Mouse (Mus musculus) cerebellum, adult 18-20 months (tissue): ENCODE results near the gene Cep152.

Experiments
- DNase-seq, 2 experiments: peaks; one replicate each; pipeline ENCODE4 v3.0.0; 2021

Cep152 gene

DNA sequence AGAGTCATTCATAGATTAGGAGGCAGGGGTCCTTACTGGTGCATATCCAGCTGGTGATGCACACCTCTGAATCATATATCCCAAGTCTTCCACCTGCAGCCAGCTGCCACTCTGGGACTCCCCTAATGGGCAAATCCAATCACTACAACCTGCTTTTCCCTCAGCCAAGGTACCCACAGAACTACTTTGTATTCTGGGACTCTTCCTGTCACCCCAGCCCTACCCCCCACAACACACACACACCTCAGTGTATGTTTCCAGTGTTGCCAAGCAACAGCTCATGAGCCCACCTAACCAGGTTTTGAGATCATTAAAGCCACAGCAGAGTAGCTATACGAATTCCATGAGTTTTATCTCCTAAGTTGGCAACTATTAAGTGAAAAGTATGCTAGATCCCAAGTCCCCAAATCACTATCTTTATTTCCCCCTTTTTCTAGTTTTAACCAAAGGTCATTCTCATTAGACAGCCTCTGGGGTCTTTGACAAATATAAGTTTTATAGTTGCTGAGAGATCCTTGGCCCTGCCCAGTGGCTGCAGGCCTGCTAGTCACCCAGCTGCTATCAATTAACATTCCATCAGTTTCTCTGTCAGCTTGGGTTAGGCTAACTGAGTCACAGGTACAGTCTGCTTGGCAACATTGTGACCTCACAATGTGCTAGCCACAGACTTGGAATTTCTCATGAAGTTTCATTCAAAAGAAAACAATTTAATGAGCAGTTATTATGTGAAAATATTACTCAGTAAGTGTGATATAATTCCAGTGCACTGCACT is 75.9 kb downstream of the Cep152 start:
- no peak for DNase-seq

- DNase-seq, result no peak
Observed at GRCm38 (mm10) chr2:125544986-125545385, 79.9 kb downstream of the Cep152 start.

GRCm38 (mm10) chr2:125543646-125544045 is 81.3 kb downstream of the Cep152 start:
- no peak for DNase-seq

DNA sequence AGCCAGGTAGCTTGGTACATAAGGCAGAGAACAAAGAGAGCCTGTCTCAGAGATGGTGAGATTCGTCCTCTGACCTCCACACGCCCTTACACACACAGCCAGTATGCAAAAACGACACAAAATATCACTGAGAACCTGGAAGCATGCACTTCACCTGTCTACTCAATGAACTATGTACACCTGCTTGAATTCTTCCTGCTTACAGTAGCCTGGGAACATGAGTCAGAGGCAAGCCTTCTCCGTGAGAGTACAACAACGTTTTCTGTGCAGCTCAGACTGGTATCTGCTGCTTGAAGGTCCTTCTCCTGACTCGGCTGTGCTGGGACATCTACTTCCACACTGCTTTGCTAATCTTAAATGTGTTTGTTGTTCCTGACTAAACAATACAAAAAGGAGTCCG is 83.5 kb downstream of the Cep152 start:
- DNase-seq, result no peak

DNA sequence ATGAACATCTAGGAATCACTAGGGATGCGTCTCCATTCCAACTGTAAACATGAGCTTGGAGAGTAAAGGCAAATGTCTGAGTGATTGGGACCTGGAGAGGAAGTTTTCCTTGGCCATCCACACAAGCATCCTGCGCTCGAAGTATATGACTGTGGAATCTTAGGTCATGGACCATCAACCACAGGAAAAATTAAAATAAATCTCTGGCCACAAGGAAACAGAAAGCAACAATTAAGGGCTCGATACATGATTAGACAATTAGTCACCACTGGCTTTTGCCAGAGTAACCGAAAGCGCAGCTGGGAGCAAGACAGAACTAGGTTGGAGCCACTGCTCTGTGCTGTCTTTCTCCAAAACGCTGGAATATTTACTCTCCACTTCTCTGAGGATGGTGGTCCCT is 84.3 kb downstream of the Cep152 start:
- DNase-seq, result no peak

GRCm38 (mm10) chr2:125539640-125540039 is 85.3 kb downstream of the Cep152 start:
- no peak for DNase-seq

DNA sequence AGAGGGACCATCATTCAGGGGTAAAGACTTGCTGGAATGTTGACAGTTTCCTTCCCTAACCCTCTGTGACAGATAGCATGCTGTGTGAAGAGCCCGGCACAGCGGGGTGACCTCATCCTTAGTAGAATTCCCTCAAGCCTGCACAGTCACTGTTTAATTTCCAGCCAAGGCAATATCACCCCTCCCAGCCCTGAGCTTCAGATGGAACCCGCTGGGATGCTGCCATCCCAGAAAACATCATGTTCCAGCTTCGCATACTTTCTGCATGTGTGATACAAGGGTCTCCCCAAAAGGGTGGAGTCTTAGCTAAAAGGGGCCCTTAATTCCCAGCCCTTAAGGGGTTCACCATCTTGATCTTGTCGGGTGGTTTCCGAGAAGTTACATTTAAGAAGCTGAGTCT is 94.2 kb downstream of the Cep152 start:
- no peak for DNase-seq

DNA sequence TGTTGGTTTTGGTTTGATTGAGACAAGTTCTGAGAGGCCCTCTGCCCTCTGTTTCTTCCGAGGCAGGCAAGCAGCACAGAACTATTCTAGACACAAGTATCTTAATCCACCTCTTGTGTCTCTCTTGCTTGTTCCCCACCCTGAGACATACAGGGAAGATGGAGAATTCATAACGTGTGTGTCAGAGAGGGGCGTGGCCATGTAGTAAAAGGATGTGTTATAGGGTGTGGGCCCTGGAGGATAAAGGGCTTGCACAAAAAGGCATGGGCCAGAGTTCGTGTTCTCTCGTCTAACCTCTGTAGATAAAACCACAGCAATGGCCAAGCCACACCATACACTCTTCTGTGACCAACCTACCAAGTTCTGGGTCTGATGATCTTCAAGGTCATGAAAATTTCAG is 98.3 kb downstream of the Cep152 start:
- no peak for DNase-seq

GRCm38 (mm10) chr2:125525484-125525883 is 99.4 kb downstream of the Cep152 start:
- DNase-seq, result no peak

GRCm38 (mm10) chr2:125516594-125516993 is 108.3 kb downstream of the Cep152 start:
- no peak for DNase-seq

GRCm38 (mm10) chr2:125515291-125516057 is 109.4 kb downstream of the Cep152 start:
- DNase-seq, result no peak

DNA sequence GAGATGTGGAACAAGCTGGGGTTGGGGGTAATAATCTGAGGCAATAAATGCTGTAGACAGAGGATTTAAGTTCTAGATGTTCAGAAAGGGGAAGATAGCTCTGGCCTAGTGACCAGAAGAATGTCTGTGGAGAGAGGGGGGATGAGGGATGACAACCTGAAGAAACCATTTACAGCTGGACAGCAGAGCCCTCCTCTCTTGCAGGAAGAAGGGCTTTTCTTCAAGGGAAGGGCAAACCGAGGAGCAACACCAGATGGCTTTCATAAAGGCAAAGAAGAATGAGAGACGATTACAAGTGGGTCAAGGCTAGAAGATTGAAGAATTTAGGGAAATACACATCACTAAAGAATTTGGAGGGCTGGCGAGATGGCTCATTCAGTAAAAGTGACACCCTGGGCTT is 110.5 kb downstream of the Cep152 start:
- DNase-seq, result no peak
